Mouse (Mus musculus) limb, embryonic 11.5 days (tissue): ENCODE data around the gene Atl2. TPM values are rescaled to one million over a fixed set of nuclear protein-coding genes. Genes with fewer than 3 reads are reported as not detected.

Experiments used
- ATAC-seq: fragments of 200-750 bp; cut with Nextera tagmentation; 2 replicates; pipeline ENCODE4 v1.8.0; 2017; ENCODE audit warnings: low read depth; ENCODE audit not compliant: insufficient number of reproducible peaks, low FRiP score, low TSS enrichment
- DNase-seq: peaks from one replicate; pipeline ENCODE4 v3.0.0-alpha.2; 2015; ENCODE audit warnings: low spot score
- H3K27ac ChIP-seq: fragments of 300-500 bp; sonication (generic); replicated peaks from 2 replicates; pipeline ENCODE4 v1.5.1; 2014; ENCODE audit warnings: low read depth, mild to moderate bottlenecking, low read length
- H3K27me3 ChIP-seq: fragments of 300-500 bp; sonication (generic); 2 replicates; pipeline ENCODE4 v1.6.1; 2014; ENCODE audit warnings: mild to moderate bottlenecking, low read length, mixed read lengths; ENCODE audit not compliant: control insufficient read depth, insufficient read depth
- H3K36me3 ChIP-seq: fragments of 300-500 bp; sonication (generic); 2 replicates; pipeline ENCODE4 v1.6.1; 2014; ENCODE audit warnings: mild to moderate bottlenecking, low read length, moderate library complexity, mixed read lengths; ENCODE audit not compliant: control insufficient read depth, insufficient read depth
- H3K4me1 ChIP-seq: fragments of 300-500 bp; sonication (generic); 2 replicates; pipeline ENCODE4 v1.6.1; 2014; ENCODE audit warnings: low read length, mixed read lengths; ENCODE audit not compliant: control insufficient read depth, insufficient read depth
- H3K4me2 ChIP-seq: fragments of 300-500 bp; sonication (generic); 2 replicates; pipeline ENCODE4 v1.6.1; 2014; ENCODE audit warnings: low read depth, mild to moderate bottlenecking, moderate library complexity; ENCODE audit not compliant: severe bottlenecking
- H3K4me3 ChIP-seq: fragments of 300-500 bp; sonication (generic); 2 replicates; pipeline ENCODE4 v1.5.1; 2014; ENCODE audit warnings: low read depth, low read length
- H3K9ac ChIP-seq: fragments of 300-500 bp; sonication (generic); 2 replicates; pipeline ENCODE4 v1.6.1; 2014; ENCODE audit warnings: mild to moderate bottlenecking, low read length
- H3K9me3 ChIP-seq: fragments of 300-500 bp; sonication (generic); 2 replicates; pipeline ENCODE4 v1.6.1; 2016; ENCODE audit warnings: low read length; ENCODE audit not compliant: control insufficient read depth
- WGBS: fragments of 180-500 bp; shearing (Covaris S2); extraction: QIAGEN DNeasy Blood & Tissue Kit; methylation state at CpG from one replicate; pipeline ENCODE4 v1.1.7; 2014; 5-methylcytosine and 5-hydroxymethylcytosine counted together
- polyA plus RNA-seq: library from polyadenylated mRNA; unstranded; fragments of >200 nt; fragmentation: Nextera tagmentation; extraction: Ambion mirVana; gene quantifications from 2 replicates; pipeline ENCODE4 v1.2.1, GENCODE M21; 2014

The Atl2 gene
- polyA plus RNA-seq, 1 experiment from 2014 or later = 38.7 TPM

- Histone ChIP-seq H3K27me3 (no peaks in the 10 kb centered on the region), H3K27ac (no peak overlapping the region), H3K9me3 (no peaks in the 10 kb centered on the region), H3K4me2 (peak overlapping the region; percentile 79), H3K4me3 (no peak overlapping the region), H3K36me3 (no peaks in the 10 kb centered on the region), H3K4me1 (peaks cover 13% of the 10 kb centered on the region), H3K9ac (no peak overlapping the region)
- 60% methylated on average over 4 of the region's 4 CpGs for WGBS
- no peak for DNase-seq
- ATAC-seq = no peak
Measured at GRCm38 (mm10) chr17:79894054-79894453, 1.9 kb downstream of the Atl2 start.

GRCm38 (mm10) chr17:79891944-79892343 lies 4.0 kb downstream of the Atl2 start:
- Histone ChIP-seq H3K4me1 (peaks cover 13% of the 10 kb centered on the region), H3K9me3 (no peaks in the 10 kb centered on the region), H3K27me3 (no peaks in the 10 kb centered on the region), H3K27ac (no peak overlapping the region), H3K4me3 (no peak overlapping the region), H3K4me2 (no peak overlapping the region), H3K36me3 (no peaks in the 10 kb centered on the region), H3K9ac (no peak overlapping the region)
- WGBS = 43% methylated on average over 7 of the region's 7 CpGs
- DNase-seq (no peak), ATAC-seq (no peak)

- DNase-seq = no peak
- Histone ChIP-seq H3K4me2 (no peak overlapping the region), H3K36me3 (no peaks in the 10 kb centered on the region), H3K27ac (no peak overlapping the region), H3K4me1 (peaks cover 2% of the 10 kb centered on the region; the same call in 1 of the 2 replicates), H3K27me3 (no peaks in the 10 kb centered on the region), H3K9ac (no peak overlapping the region), H3K4me3 (no peak overlapping the region), H3K9me3 (no peaks in the 10 kb centered on the region)
- WGBS = 85% methylated on average over 1 of the region's 1 CpGs
- ATAC-seq = no peak
Measured at GRCm38 (mm10) chr17:79887926-79888325, 8.0 kb downstream of the Atl2 start.

DNA sequence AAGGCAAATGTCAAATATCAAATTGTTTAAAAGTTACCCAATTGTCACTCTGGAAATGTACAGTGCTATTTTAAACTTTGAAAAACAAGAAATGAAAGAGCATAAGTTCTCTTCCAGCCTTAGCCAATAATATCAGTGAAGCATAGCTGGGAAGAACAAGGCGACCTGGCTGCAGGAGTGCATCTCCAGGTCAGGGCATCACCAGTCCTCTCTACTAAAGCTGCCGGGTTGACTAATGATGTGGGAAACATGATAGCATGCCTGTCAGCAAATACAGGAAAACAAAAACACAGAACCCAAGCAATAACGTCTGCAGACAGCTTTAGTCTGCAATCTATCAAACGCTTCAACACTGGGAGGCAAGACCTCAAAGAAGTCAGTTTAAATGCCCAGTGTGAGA lies 12.7 kb downstream of the Atl2 start:
- H3K9ac ChIP-seq = no peak overlapping the region
- 12% methylated on average over 4 of the region's 4 CpGs for WGBS
- DNase-seq (no peak), ATAC-seq (no peak)
- H3K27me3 ChIP-seq = no peaks in the 10 kb centered on the region
- no peak overlapping the region for H3K27ac ChIP-seq
- no peak overlapping the region for H3K4me2 ChIP-seq
- H3K9me3 ChIP-seq = no peaks in the 10 kb centered on the region
- H3K4me1 ChIP-seq = no peaks in the 10 kb centered on the region
- H3K36me3 ChIP-seq = no peaks in the 10 kb centered on the region
- no peak overlapping the region for H3K4me3 ChIP-seq

DNA sequence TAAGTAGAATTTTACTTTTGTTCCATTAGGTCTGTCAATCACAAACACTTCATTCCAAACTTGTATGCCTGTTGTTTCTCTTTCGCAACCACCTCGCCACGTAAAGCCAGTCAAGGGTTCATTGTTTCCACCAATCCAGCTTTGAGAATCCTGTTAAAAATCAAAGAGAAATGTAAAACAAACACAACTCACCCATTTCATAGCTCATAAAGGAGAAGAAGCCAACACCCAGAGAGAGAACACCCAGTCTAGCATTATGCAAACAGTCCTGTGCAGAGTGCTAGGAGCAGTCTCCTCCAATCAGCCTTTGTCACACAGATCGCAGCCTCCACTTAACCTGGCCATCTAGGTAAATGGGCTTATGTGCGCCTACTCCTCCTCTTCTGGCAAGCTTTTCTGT lies 30.9 kb downstream of the Atl2 start:
- DNase-seq (no peak), ATAC-seq (no peak)
- Histone ChIP-seq H3K9ac (no peak overlapping the region), H3K27me3 (no peaks in the 10 kb centered on the region), H3K27ac (no peak overlapping the region), H3K36me3 (peaks cover 12% of the 10 kb centered on the region), H3K4me1 (no peaks in the 10 kb centered on the region), H3K9me3 (no peaks in the 10 kb centered on the region), H3K4me2 (no peak overlapping the region), H3K4me3 (no peak overlapping the region)
- WGBS = 97% methylated on average over 5 of the region's 5 CpGs

GRCm38 (mm10) chr17:79864503-79864902 lies 31.4 kb downstream of the Atl2 start:
- no peak overlapping the region for H3K9ac ChIP-seq
- ATAC-seq (no peak), DNase-seq (no peak)
- no peak overlapping the region for H3K4me2 ChIP-seq
- peaks cover 12% of the 10 kb centered on the region for H3K36me3 ChIP-seq
- no peaks in the 10 kb centered on the region for H3K9me3 ChIP-seq
- no peaks in the 10 kb centered on the region for H3K27me3 ChIP-seq
- H3K4me1 ChIP-seq = no peaks in the 10 kb centered on the region
- no peak overlapping the region for H3K27ac ChIP-seq
- no peak overlapping the region for H3K4me3 ChIP-seq
- WGBS = 95% methylated on average over 8 of the region's 8 CpGs

DNA sequence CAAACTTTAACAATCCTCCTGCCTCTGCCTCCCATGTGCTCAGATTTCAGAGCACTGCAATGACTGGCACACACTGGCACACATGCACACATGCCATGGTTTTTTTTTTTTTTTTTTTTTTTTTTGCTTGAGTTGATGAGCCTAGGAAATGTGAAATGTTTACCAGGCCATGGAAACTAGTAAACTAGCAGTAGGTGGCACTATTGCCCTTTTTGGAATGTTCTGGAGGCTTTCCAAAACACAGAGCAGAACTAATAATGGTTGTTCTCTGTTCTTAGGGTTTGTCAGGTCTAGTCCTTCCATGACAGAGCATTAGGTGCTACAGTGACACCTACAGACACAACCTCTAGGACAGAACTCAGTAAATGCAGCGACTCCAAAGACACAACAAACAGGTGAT lies 33.9 kb downstream of the Atl2 start:
- Histone ChIP-seq H3K9me3 (no peaks in the 10 kb centered on the region), H3K36me3 (peaks cover 18% of the 10 kb centered on the region), H3K27me3 (no peaks in the 10 kb centered on the region), H3K27ac (no peak overlapping the region), H3K4me3 (no peak overlapping the region), H3K4me1 (no peaks in the 10 kb centered on the region), H3K9ac (no peak overlapping the region), H3K4me2 (no peak overlapping the region)
- DNase-seq = no peak
- 84% methylated on average over 1 of the region's 1 CpGs for WGBS
- ATAC-seq = no peak

DNA sequence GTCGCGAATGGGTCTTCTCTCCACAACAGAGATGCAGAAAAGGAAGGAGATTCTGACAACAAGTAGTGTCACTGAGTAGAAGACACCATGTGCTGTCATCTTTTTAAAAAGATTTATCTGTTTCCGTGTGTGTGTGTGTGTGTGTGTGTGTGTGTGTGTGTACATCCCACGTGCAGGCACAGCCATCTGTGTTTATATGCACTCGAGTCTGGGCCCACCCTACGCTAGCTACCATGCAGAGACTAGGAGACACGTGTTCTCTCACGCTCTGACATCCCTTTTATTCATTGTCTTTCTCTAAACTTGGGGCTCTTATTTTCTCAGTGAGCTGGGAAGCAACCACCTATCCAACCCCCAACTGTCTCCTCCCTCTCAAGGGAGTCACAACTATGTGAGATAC lies 40.4 kb downstream of the Atl2 start:
- DNase-seq = no peak
- Histone ChIP-seq H3K27ac (no peak overlapping the region), H3K27me3 (no peaks in the 10 kb centered on the region), H3K4me2 (no peak overlapping the region), H3K4me1 (no peaks in the 10 kb centered on the region), H3K36me3 (peaks cover 12% of the 10 kb centered on the region), H3K9me3 (no peaks in the 10 kb centered on the region), H3K9ac (no peak overlapping the region), H3K4me3 (no peak overlapping the region)
- 89% methylated on average over 8 of the region's 8 CpGs for WGBS
- no peak for ATAC-seq

DNA sequence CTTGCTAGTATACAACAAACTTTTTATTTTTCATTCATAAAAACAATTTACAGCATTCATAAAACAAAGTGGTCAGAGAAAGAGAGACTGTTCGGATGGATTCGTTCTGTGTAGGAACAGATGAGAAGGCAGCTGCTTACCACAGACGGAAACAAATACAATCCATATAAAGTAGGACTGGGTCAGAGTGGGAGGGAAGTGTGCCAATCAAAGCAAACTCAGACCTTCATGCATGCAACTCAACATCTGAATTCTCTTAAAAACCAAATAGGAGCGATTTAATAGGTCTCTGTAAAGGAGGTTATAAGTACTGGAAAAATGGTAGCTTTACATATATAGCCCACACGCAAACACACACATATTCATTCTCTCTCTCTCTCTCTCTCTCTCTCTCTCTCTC lies 47.5 kb downstream of the Atl2 start:
- Histone ChIP-seq H3K4me1 (no peaks in the 10 kb centered on the region), H3K9me3 (no peaks in the 10 kb centered on the region), H3K27me3 (no peaks in the 10 kb centered on the region), H3K27ac (no peak overlapping the region), H3K4me3 (no peak overlapping the region), H3K9ac (no peak overlapping the region), H3K36me3 (peaks cover 6% of the 10 kb centered on the region), H3K4me2 (no peak overlapping the region)
- 92% methylated on average over 5 of the region's 5 CpGs for WGBS
- no peak for DNase-seq
- ATAC-seq = no peak
